Mouse (Mus musculus): ENCODE measurements at regions not wholly inside any gene's neighbourhood (a gene's known extent, or its start where the extent isn't known, plus 50 kb on each side); places are given as distances from the start of the nearest gene placed in this dataset.

- no peak for DNase-seq (ENCODE audit: low spot score in 2 of 2)
These were observed 140.1 kb upstream of the Cadm1 start for GRCm38 (mm10) chr9:47389901-47390300.

DNA sequence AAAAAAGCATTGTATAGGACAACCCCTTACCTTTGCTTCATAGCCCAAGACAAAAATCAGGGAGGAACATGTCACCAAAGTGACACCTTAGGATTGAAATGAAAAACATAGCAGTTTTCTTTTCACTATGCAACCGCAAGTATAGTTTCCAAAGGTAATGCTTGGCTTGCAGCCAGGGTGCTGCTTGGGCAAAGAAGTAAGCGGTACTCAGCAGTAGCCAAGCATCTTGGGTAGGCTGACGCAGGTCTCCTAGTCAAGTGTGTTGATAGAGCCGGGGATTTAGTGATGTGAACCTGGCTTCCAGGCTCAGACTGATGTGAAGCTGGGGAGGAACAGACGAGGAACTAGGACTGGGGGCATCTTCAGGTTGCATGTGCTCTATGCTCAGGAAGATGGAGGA is 138.3 kb upstream of the Cadm1 start:
- DNase-seq (ENCODE audit: low spot score in 2 of 2) = no peak

DNA sequence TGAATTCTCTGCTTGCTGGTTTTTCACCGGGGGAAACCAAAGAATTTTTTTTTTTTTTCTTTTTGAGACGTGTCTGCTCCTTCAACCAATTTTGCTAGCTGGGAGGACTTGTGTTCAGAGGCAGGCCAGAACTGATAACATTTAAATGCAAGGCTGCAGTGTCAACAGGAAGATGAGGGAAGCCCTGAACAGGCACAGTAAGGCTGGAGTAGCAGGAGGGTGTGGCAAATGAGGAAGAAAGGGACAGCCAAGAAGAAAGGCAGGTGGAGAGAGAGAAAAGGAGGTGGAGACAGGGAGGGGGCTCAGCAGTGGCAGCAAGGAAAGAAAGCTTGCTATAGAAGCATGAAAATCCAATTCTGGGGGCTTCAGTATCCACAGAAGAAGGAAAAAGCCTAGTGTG is 130.4 kb upstream of the Cadm1 start:
- no peak for DNase-seq (ENCODE audit: low spot score in 2 of 2)

GRCm38 (mm10) chr9:47400117-47400823 is 129.7 kb upstream of the Cadm1 start:
- DNase-seq (ENCODE audit: low spot score in 2 of 2) = no peak

- DNase-seq (ENCODE audit: low spot score in 2 of 2) = no peak
These were observed 128.5 kb upstream of the Cadm1 start for GRCm38 (mm10) chr9:47401511-47401910.

DNA sequence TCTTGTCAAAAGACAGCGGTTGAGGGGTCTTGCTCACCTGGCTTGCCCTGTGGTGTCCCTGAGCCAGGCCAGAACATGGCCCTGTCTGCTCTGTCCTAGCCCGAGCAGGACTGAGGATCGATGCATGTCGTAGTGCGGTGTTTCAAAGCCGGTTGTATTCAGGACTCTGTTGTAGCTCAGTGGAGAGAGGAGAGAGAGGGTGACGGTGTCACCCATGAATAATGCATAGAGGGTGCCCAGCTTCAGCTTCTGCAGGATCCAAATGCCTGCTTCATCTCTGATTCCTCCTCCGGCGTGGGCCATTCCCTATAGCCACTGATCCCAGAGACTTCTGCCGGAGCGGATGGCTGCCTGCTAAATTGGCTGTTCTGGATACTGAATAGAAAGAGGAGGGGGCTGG is 126.7 kb upstream of the Cadm1 start:
- DNase-seq (ENCODE audit: low spot score in 2 of 2) = no peak

GRCm38 (mm10) chr9:47404821-47405220 is 125.2 kb upstream of the Cadm1 start:
- DNase-seq (ENCODE audit: low spot score in 2 of 2) = no peak

DNA sequence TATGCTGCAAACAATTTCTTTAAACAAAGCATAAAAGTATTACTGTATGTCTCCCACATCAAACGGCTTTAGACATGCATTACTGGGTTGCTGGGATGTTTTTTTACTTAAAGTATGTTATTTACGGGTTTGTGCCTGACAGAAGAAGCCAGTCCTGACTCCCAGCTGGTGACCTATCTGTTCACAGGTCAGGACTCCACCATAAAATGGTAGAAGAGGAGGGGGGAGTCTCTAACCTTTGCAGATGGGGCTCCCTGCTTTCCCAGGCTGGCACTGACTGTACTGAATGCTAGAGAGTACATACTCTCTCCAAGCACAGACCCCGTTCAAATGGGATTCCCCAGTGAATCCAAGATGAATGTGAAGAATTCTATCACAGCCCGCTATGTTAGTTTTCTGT is 124.4 kb upstream of the Cadm1 start:
- DNase-seq (ENCODE audit: low spot score in 2 of 2) = no peak

DNA sequence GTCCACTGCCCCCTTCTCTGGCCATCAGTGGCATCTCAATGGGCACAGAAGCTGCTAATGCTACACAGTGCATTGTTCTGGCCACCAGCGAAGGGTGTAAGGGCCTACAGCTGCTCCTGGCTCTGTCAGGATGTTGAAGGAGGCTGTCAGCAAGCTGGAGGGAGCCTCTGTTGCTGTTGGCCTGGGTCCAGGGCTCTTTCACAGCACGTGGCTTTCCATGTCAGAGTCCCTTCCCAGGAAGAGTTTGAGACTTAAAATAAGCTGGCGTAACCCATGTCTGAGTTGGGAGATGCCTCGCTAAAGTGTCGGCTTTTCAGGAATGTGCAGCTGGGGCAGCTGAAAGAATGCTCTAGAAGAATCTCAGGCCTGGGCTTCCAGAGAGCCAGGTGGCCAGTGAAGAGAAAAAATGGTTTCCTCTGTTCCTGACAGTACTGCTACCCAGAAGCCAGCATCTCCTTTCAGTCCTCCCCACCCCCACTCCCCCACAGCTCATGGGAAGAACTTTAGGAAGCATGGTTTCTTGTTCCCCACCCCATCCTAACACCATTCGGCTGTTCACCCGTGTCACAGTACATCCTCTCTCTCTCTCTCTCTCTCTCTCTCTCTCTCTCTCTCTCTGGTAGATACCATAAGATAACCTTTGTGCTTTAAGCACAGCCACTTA is 122.8 kb upstream of the Cadm1 start:
- no peak for DNase-seq (ENCODE audit: low spot score in 2 of 2)

GRCm38 (mm10) chr9:47408061-47408460 is 121.9 kb upstream of the Cadm1 start:
- DNase-seq (ENCODE audit: low spot score in 2 of 2) = no peak

- no peak for DNase-seq (ENCODE audit: low spot score in 2 of 2)
These were observed 120.4 kb upstream of the Cadm1 start for GRCm38 (mm10) chr9:47409579-47409978.

DNA sequence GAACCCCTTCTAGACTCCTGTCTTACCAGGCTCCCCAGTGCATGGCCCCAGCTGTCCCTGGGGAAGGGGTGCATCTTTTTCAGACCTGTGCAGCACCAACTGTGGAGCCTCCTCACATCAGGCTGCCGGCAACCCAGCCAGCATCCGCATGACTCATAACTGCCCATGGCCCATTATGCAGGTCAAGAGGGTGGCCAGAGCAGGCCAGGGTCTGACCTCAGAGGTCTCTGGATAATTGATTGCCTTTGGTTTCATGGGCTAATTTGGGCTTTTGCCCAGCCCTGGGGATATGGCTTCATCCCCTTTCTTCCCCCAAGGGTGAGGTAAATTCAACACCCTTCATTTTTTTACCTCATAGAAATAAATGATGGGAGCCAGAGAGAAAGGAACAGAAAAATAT is 117.2 kb upstream of the Cadm1 start:
- no peak for DNase-seq (ENCODE audit: low spot score in 2 of 2)

GRCm38 (mm10) chr9:47414350-47414988 is 115.5 kb upstream of the Cadm1 start:
- DNase-seq (ENCODE audit: low spot score in 2 of 2) = no peak

DNA sequence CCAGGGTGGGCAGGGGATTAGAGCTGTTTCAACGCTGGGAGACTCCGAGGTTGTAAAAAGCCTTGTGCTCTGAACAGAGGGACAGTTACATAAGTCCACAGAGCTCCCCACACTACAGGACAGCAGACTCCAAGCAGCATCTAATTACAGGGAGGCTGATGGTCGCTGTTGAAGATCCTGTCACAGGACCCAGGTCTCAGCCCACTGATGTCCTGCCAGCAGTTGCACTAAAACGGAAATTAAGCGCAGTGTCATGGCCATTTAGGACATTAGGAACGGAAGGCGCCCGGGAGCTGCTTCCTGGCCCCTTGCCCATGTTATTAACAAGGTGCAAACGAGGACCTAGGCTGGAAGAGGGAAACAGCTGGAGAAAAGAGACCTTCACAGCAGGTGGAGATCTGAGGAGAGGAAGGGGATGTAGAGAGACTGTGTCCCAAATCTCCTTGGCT is 107.8 kb upstream of the Cadm1 start:
- no peak for DNase-seq (ENCODE audit: low spot score in 2 of 2)

DNA sequence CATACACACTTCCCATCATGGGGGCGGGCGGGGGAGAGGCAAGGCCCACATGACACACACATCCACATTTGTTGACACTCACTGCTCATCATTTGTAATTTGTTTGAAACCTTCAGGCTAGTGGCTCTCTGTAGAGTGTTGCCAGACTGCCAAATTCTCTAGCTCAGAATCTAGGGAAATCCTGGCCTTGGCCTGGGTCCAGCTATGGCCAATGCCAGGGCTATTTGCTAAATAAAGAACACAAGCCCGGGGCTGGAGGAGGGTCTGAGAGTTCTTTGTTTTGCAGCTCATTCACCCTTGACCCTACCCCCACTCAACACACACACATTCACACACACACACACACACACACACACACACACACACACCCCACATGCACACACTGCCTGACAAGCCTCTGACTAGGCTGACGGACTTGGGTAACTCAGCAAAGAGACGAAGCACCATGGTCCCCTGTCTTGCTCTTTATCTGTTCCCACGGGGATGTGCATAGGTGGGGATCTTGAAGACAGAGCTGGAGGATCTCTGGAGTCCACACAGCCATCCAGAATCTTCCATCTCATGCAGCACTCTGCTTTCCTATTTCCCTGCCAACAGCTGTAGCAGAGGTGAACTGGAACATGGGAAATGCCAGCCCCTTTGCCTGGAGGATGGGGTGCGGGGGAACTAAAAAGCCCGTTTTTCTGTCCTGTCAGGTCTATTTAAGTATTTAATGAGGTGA is 107.1 kb upstream of the Cadm1 start:
- peak in 1 of 2 experiments; percentile 53 for DNase-seq (ENCODE audit: low spot score in 2 of 2)

GRCm38 (mm10) chr9:47423462-47423832 is 106.5 kb upstream of the Cadm1 start:
- DNase-seq (ENCODE audit: low spot score in 2 of 2) = no peak

- DNase-seq (ENCODE audit: low spot score in 2 of 2) = no peak
These were observed 105.8 kb upstream of the Cadm1 start for GRCm38 (mm10) chr9:47424191-47424590.

GRCm38 (mm10) chr9:47426712-47427111 is 103.3 kb upstream of the Cadm1 start:
- DNase-seq (ENCODE audit: low spot score in 2 of 2) = no peak

GRCm38 (mm10) chr9:47428710-47429341 is 101.1 kb upstream of the Cadm1 start:
- no peak for DNase-seq (ENCODE audit: low spot score in 2 of 2)

GRCm38 (mm10) chr9:47429691-47430090 is 100.3 kb upstream of the Cadm1 start:
- DNase-seq (ENCODE audit: low spot score in 2 of 2) = no peak

DNA sequence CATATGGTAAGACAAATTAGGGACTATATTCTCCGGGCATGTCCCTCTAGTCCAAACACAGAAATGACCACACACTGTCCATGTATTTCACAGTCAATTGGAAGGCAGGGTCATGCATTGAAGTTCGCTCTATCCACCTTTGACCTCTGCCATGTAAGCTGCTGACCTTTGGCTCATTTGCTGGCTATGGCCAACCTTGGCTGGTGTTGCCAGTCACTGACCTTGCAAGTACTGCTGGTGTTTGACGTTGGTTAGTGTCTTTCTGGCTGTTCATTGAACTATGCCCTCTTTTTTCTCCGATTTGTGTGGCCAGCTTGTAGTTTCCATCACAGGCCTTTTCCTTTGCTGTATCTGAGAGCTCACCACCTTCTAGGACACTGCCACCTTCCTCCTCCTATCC is 97.3 kb upstream of the Cadm1 start:
- no peak for DNase-seq (ENCODE audit: low spot score in 2 of 2)

DNA sequence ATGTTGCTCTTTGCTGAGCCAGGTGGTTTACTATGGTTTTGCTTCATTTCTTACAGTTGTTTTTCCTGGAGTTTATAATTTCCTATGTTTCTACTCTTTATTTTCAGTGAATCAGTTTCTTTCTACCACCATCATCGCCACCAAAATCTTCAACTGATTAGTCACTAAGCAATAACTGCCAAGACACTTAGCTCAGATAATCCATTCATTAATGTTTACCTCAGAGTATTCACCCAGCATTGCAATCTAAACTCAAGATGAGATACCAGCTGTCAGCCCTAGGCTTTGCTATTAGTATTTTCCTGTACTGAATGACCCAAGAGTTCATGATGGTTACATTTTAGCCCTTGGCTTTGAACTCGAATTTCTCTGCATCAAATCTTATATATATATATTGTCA is 96.8 kb upstream of the Cadm1 start:
- no peak for DNase-seq (ENCODE audit: low spot score in 2 of 2)

All from urinary bladder, postnatal 4 days (tissue).